Mouse (Mus musculus) midbrain, embryonic 13.5 days (tissue): ENCODE data around the gene Itpr2. TPM values are rescaled to one million over a fixed set of nuclear protein-coding genes. Genes with fewer than 3 reads are reported as not detected.

ENCODE experiments used
- ATAC-seq: fragments of 200-750 bp; cut with Nextera tagmentation; 2 replicates; pipeline ENCODE4 v1.8.0; 2017; ENCODE audit warnings: mild to moderate bottlenecking, moderate TSS enrichment, moderate library complexity
- H3K27ac ChIP-seq: fragments of 300-500 bp; sonication (generic); 2 replicates; pipeline ENCODE4 v1.5.1; 2015; ENCODE audit warnings: inconsistent platforms, mild to moderate bottlenecking, moderate library complexity
- H3K27me3 ChIP-seq: fragments of 300-500 bp; sonication (generic); 2 replicates; pipeline ENCODE4 v1.6.1; 2015; ENCODE audit warnings: mild to moderate bottlenecking, inconsistent platforms
- H3K36me3 ChIP-seq: fragments of 300-500 bp; sonication (generic); 2 replicates; pipeline ENCODE4 v1.6.1; 2015; ENCODE audit warnings: mild to moderate bottlenecking, inconsistent platforms
- H3K4me1 ChIP-seq: fragments of 300-500 bp; sonication (generic); replicated peaks from 2 replicates; pipeline ENCODE4 v1.6.1; 2015; ENCODE audit warnings: inconsistent platforms
- H3K4me2 ChIP-seq: fragments of 300-500 bp; sonication (generic); replicated peaks from 2 replicates; pipeline ENCODE4 v1.6.1; 2015; ENCODE audit warnings: moderate library complexity, mild to moderate bottlenecking, inconsistent platforms
- H3K4me3 ChIP-seq: fragments of 300-500 bp; sonication (generic); replicated peaks from 2 replicates; pipeline ENCODE4 v1.5.1; 2015; ENCODE audit warnings: mild to moderate bottlenecking, inconsistent platforms
- H3K9ac ChIP-seq: fragments of 300-500 bp; sonication (generic); replicated peaks from 2 replicates; pipeline ENCODE4 v1.6.1; 2015; ENCODE audit warnings: mild to moderate bottlenecking, inconsistent platforms
- H3K9me3 ChIP-seq: fragments of 300-500 bp; sonication (generic); 2 replicates; pipeline ENCODE4 v1.6.1; 2016; ENCODE audit warnings: mild to moderate bottlenecking, inconsistent platforms
- WGBS: fragments of 180-500 bp; shearing (Covaris S2); methylation state at CpG from one replicate; pipeline ENCODE4 v1.1.7; 2015; 5-methylcytosine and 5-hydroxymethylcytosine counted together
- polyA plus RNA-seq: library from polyadenylated mRNA; unstranded; fragments of >200 nt; fragmentation: Nextera tagmentation; extraction: Ambion mirVana; gene quantifications from 2 replicates; pipeline ENCODE4 v1.2.1, GENCODE M21; 2015

Gene Itpr2
- polyA plus RNA-seq, 1 experiment from 2014 or later = 4.5 TPM

DNA sequence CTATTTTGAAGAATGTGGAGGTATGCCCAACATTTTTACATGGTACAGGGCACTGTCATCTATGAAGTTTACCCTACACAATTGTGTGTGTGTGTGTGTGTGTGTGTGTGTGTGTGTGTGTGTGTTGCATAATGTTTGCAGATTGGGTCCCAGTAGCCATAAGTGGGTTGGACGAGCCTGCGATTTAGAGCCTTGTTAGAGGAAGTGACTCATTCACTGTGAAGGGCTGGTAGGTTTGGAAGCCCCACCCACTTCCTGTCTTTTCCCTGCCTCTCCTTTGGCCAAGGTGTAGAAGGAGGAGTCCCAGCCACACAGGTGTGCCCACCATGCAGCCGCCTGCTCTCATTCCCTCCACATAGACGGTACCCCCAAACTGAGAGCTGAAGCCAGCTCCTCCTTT lies 188.6 kb downstream of the Itpr2 start:
- Histone ChIP-seq H3K27me3 (no peaks in the 10 kb centered on the region), H3K4me3 (no peak overlapping the region), H3K9me3 (no peaks in the 10 kb centered on the region), H3K36me3 (no peaks in the 10 kb centered on the region), H3K9ac (no peak overlapping the region), H3K27ac (no peak overlapping the region), H3K4me2 (no peak overlapping the region), H3K4me1 (no peaks in the 10 kb centered on the region)
- no peak for ATAC-seq
- 98% methylated on average over 4 of the region's 4 CpGs for WGBS

DNA sequence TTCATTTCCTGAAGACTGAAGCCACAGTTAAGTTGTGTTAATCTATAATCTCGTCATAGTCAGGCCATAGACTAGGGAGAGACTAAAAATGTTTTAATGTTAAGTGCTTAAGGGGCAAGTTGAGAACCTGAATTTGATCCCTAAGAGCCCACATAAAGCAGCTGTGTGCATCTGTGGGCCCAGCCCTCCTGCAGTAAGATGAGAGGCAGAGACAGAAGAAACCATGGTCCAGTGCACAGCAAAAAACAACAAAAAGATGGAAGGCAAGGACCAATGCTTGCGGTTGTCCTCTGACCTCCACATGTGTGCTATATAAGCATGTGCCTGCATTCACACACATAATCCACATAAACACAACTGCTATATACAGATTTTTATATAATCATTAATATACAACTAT lies 191.8 kb downstream of the Itpr2 start:
- no peak overlapping the region for H3K9ac ChIP-seq
- H3K27ac ChIP-seq = no peak overlapping the region
- H3K27me3 ChIP-seq = no peaks in the 10 kb centered on the region
- no peak overlapping the region for H3K4me2 ChIP-seq
- no peak for ATAC-seq
- no peaks in the 10 kb centered on the region for H3K4me1 ChIP-seq
- no peaks in the 10 kb centered on the region for H3K9me3 ChIP-seq
- no peak overlapping the region for H3K4me3 ChIP-seq
- H3K36me3 ChIP-seq = no peaks in the 10 kb centered on the region
- 70% methylated on average over 2 of the region's 2 CpGs for WGBS

DNA sequence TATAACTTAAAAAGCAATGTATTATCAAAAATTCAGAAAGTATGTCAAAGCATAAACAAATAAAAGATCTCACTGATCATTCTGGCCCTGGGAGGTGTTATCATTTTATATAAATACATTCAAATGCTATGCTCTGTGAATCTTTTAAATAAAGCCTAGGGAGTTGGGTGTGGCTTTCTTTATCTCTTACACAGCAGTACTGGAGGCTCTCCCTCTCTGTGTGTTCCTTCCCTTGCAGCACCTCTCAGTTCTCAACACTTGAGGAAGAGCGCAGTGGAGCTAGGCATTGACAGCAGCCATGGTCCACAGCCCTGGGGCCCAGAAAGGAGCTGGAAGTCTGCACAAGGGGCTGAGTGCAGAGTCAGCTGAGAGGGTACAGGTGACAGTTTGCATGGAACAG lies 192.7 kb downstream of the Itpr2 start:
- Histone ChIP-seq H3K27me3 (no peaks in the 10 kb centered on the region), H3K4me2 (no peak overlapping the region), H3K27ac (no peak overlapping the region), H3K36me3 (no peaks in the 10 kb centered on the region), H3K9me3 (no peaks in the 10 kb centered on the region), H3K4me3 (no peak overlapping the region), H3K9ac (no peak overlapping the region), H3K4me1 (no peaks in the 10 kb centered on the region)
- 100% methylated on average over 1 of the region's 1 CpGs for WGBS
- no peak for ATAC-seq

DNA sequence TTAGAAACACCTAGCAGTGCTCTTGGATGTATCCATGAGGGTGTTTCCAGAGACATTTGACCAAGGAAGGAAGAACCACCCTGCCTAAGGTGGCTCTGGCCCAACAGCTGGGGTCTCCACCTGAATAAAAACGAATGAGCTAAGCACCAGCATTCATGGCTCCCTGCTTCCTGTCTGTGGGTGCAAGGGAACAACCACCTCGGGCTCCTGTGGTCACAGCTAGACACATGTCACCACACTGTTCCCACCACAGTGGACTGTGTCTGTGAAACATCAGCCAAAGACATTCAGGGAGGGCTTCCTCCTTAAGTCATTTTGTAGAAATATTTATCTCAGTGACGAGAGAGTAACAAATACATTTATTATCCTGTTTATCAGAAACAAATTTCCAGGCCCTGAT lies 196.0 kb downstream of the Itpr2 start:
- WGBS = 89% methylated on average over 3 of the region's 3 CpGs
- ATAC-seq = no peak

DNA sequence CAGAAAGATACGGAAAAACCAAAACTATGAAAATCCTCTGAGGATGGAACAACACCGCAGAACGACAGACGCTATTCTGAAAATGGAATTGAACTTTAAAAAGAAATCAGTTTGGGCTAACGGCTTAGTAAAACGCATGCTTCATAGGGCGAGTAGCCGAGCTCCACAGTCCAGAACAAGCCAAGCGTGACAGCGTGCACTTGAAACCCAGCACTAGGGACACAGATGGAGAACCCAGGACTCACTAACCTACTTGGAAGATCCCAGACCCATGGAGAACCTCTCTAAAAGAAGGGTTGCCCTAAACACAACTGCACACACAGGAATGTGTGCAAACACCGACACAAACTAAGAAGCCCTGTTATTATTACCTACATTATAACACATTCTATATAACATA lies 197.9 kb downstream of the Itpr2 start:
- H3K9ac ChIP-seq = no peak overlapping the region
- no peak overlapping the region for H3K27ac ChIP-seq
- no peak for ATAC-seq
- H3K36me3 ChIP-seq = no peaks in the 10 kb centered on the region
- H3K4me2 ChIP-seq = no peak overlapping the region
- no peaks in the 10 kb centered on the region for H3K27me3 ChIP-seq
- H3K4me1 ChIP-seq = no peaks in the 10 kb centered on the region
- 81% methylated on average over 11 of the region's 11 CpGs for WGBS
- no peak overlapping the region for H3K4me3 ChIP-seq
- H3K9me3 ChIP-seq = no peaks in the 10 kb centered on the region

More for the DNA sequence above, 196.0 kb downstream of the Itpr2 start:
- Histone ChIP-seq H3K9ac (no peak overlapping the region), H3K4me3 (no peak overlapping the region), H3K27ac (no peak overlapping the region), H3K27me3 (no peaks in the 10 kb centered on the region), H3K9me3 (no peaks in the 10 kb centered on the region), H3K36me3 (no peaks in the 10 kb centered on the region), H3K4me1 (no peaks in the 10 kb centered on the region), H3K4me2 (no peak overlapping the region)

DNA sequence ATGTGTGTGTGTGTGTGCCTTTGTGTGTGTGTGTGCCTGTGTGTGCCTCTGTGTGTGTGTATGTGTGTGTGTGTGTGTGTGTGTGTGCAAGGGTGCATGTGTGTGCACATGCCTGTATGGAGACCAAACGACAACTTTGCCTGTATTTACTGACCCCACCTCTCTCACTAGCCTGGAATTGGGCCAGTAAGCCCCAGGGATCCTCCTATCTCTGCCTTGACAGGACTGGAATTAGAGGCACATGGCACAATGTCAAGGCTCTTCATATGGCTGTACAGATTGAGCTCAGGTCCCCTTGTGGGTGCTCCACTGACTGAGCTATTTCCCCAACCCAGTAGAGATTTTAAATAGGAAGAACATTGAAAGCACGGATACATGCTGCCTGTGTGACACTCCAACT lies 198.7 kb downstream of the Itpr2 start:
- no peak overlapping the region for H3K4me2 ChIP-seq
- ATAC-seq = no peak

DNA sequence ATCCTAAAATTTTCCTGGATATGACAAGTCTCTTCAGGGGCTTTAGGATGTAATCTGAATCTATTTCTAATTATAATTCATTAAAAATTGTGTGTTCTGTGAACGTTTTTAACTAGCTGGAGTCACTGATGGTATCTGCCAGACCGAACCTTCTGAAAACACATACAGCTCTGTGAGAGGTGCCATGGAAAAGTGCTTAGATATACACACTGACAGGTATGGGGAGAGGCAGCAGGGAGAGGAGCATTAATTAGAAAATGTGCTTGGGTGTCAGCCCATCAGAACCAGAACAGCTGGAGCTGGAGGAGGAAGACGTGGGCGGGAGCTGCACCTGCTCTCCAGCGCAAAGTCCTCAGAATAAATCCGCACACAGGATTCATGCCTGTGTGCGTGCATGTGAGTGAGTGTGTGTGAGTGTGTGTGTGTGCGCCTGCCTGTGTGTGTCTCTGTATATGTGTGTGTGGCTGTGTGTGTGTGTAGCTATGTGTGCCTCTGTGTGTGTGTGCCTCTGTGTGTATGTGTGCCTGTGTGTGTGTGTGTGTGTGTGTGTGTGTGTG lies 199.4 kb downstream of the Itpr2 start:
- no peaks in the 10 kb centered on the region for H3K36me3 ChIP-seq

More for the DNA sequence above, 198.7 kb downstream of the Itpr2 start:
- Histone ChIP-seq H3K27me3 (no peaks in the 10 kb centered on the region), H3K4me3 (no peak overlapping the region), H3K9ac (no peak overlapping the region), H3K4me1 (no peaks in the 10 kb centered on the region), H3K27ac (no peak overlapping the region), H3K9me3 (no peaks in the 10 kb centered on the region), H3K36me3 (no peaks in the 10 kb centered on the region)
- 75% methylated on average over 2 of the region's 2 CpGs for WGBS

DNA sequence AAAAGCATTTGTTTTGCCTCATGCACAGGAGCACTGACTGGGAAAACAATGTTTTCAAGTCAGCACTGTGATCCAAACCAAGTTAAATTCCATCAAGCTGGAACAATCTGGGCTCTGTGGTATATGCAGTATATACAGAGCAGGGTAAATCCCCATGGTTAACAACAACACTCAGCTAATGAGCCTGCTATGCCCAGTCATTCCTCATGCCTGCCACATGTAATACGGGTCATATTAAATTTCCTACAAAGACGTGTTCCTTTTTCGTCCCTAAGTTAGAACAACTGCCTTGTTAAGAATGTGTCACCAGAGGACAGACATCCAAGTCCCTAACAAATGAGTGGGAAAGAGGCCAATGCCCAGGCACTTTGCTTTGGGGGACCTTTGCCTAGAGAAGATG lies 199.9 kb downstream of the Itpr2 start:
- H3K4me3 ChIP-seq = no peak overlapping the region
- no peaks in the 10 kb centered on the region for H3K27me3 ChIP-seq
- no peak overlapping the region for H3K9ac ChIP-seq
- H3K4me1 ChIP-seq = no peaks in the 10 kb centered on the region
- H3K9me3 ChIP-seq = no peaks in the 10 kb centered on the region
- no peak overlapping the region for H3K27ac ChIP-seq
- H3K4me2 ChIP-seq = no peak overlapping the region
- 59% methylated on average over 3 of the region's 3 CpGs for WGBS
- no peak for ATAC-seq
- H3K36me3 ChIP-seq = no peaks in the 10 kb centered on the region

More for the DNA sequence above, 199.4 kb downstream of the Itpr2 start:
- Histone ChIP-seq H3K4me1 (no peaks in the 10 kb centered on the region), H3K27me3 (no peaks in the 10 kb centered on the region), H3K4me2 (no peak overlapping the region), H3K9me3 (no peaks in the 10 kb centered on the region), H3K9ac (no peak overlapping the region), H3K4me3 (no peak overlapping the region), H3K27ac (no peak overlapping the region)
- WGBS = 85% methylated on average over 8 of the region's 8 CpGs
- no peak for ATAC-seq

DNA sequence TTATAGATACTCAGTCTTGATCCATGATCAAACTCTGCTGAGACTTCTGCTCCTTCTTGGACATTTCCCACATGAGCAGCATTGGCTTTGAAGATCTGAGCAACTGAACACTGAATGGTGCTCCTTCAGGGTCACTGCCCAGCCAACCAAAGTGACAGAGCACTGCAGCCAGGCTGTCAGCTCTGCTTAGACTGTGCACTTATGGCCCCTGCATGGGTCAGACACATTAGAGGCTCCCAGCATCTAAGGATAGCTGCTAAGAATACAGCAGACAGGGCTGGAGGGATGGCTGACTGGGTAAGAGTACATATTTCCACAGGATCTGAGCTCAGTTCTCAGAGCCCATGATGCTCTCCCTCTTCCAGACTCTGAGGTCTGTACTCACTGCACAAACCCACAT lies 201.1 kb downstream of the Itpr2 start:
- no peaks in the 10 kb centered on the region for H3K27me3 ChIP-seq
- H3K4me3 ChIP-seq = no peak overlapping the region
- H3K36me3 ChIP-seq = no peaks in the 10 kb centered on the region
- H3K4me2 ChIP-seq = no peak overlapping the region
- H3K4me1 ChIP-seq = no peaks in the 10 kb centered on the region
- ATAC-seq = no peak
- no peaks in the 10 kb centered on the region for H3K9me3 ChIP-seq
- no peak overlapping the region for H3K9ac ChIP-seq
- no peak overlapping the region for H3K27ac ChIP-seq

DNA sequence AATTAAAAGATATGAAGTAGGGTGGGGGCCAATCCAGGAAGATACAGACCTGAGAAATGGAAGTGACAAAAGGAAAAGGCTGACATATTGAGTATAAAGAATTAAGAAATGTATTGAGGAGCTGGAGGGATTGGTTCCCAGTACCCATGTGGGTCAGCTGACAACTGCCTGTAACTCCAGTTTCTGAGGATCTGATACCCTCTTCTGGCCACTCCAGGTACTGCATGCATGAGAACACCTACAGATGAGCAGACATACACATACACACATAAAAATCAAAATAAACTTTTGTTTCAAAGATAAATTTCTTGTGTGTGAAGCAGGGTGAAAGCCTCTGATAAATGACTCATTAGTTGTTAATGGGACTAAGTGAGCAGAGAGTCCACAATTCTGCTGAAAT lies 203.3 kb downstream of the Itpr2 start:
- Histone ChIP-seq H3K9ac (no peak overlapping the region), H3K4me1 (no peaks in the 10 kb centered on the region), H3K4me3 (no peak overlapping the region), H3K36me3 (no peaks in the 10 kb centered on the region), H3K27ac (no peak overlapping the region), H3K27me3 (no peaks in the 10 kb centered on the region), H3K4me2 (no peak overlapping the region), H3K9me3 (no peaks in the 10 kb centered on the region)
- no peak for ATAC-seq

DNA sequence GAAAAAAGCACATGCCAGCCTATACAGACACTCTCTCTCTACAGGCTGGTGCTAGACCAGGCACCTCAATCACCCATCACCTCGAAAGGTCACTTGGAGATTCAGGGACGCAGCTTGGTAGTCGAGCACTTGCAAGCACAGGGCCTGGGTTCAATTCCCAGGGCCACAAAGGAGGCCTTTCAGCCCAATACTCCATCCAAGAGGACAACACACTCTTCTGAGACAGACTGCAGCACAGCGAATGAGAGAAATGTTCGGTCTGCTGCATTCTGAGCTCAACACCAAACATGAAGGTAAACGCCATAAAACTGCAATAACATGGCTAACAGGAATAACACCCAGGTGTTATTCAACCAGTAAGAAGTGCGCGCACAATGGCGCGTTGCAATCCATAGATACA lies 211.0 kb downstream of the Itpr2 start:
- ATAC-seq = no peak
- 95% methylated on average over 10 of the region's 10 CpGs for WGBS
- Histone ChIP-seq H3K9ac (no peak overlapping the region), H3K36me3 (no peaks in the 10 kb centered on the region), H3K4me3 (no peak overlapping the region), H3K27me3 (no peaks in the 10 kb centered on the region), H3K4me1 (no peaks in the 10 kb centered on the region), H3K27ac (no peak overlapping the region), H3K4me2 (no peak overlapping the region), H3K9me3 (no peaks in the 10 kb centered on the region; the same call in 1 of the 2 replicates)

DNA sequence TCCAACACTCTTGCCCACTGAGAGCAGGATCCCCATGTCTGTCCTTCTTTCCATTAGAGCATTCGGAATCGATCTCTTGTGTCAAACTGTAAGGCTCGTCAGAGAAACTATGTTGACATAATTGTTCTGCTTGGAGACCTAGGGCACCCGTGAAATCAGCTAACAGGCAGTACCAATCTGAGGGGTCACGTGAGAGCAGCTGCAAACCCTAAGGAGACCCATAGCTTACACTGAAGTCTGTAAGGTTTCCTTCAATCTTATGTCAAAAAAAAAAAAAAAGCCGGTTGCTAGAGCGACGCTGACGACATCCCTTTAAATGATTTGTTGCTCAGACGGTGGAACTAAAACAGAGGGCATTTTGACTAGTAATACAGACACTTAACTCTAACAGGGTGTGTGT lies 212.2 kb downstream of the Itpr2 start:
- ATAC-seq = no peak
- Histone ChIP-seq H3K36me3 (no peaks in the 10 kb centered on the region), H3K4me2 (no peak overlapping the region), H3K27ac (no peak overlapping the region), H3K9ac (no peak overlapping the region), H3K27me3 (no peaks in the 10 kb centered on the region), H3K9me3 (no peaks in the 10 kb centered on the region; the same call in 1 of the 2 replicates), H3K4me3 (no peak overlapping the region), H3K4me1 (no peaks in the 10 kb centered on the region)
- 58% methylated on average over 10 of the region's 10 CpGs for WGBS

DNA sequence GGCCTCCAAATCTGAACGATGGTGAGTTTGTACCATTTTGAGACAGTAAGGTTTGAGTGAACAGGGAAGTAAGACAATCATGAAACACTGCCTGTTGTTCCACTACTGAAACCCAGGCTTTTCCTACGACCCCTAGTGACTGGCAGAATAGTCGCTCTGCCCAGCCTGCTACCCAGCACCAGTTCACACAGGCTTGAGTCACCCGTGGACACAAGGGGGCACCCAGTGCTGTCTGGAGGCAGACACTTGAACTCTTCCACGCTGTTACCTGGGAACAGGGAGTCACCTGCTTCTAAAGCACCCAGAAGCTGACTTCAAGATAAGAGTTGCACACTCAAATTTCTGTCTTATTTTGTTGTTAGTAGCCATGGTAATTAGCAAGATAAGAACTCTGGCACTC lies 213.8 kb downstream of the Itpr2 start:
- Histone ChIP-seq H3K4me1 (no peaks in the 10 kb centered on the region), H3K27ac (no peak overlapping the region), H3K4me3 (no peak overlapping the region), H3K27me3 (no peaks in the 10 kb centered on the region), H3K9me3 (no peaks in the 10 kb centered on the region; the same call in 1 of the 2 replicates), H3K36me3 (no peaks in the 10 kb centered on the region), H3K4me2 (no peak overlapping the region), H3K9ac (no peak overlapping the region)
- WGBS = 89% methylated on average over 5 of the region's 5 CpGs
- ATAC-seq = no peak
